Mouse (Mus musculus): ENCODE measurements at regions not wholly inside any gene's neighbourhood (a gene's known extent, or its start where the extent isn't known, plus 50 kb on each side); places are given as distances from the start of the nearest gene placed in this dataset.

GRCm38 (mm10) chr10:119134797-119135488, 104.9 kb downstream of the Cand1 start:
- TF ChIP-seq CTCF (IDR thresholded peaks at IDR 0.05; ENCODE audit: extremely low read depth, insufficient read length, insufficient replicate concordance, low read depth, low read length) (no peak), POLR2A (IDR thresholded peaks at IDR 0.05; ENCODE audit: low read depth, low read length) (no peak)
